Mouse (Mus musculus) C3H10T1/2 (cell line): Measurements from ENCODE around the gene Rbm5. TPM values are rescaled to one million over a fixed set of nuclear protein-coding genes. Genes with fewer than 3 reads are reported as not detected.

Experiments
- polyA plus RNA-seq, 2 experiments: library from polyadenylated mRNA; unstranded; fragments of >200 nt; fragmentation: generic; extraction: Trizol; gene quantifications; one replicate each; pipeline ENCODE4 v1.2.1; 2012; ENCODE audit warnings: missing spikeins in 2 of 2

Rbm5 gene
- 10 to 100 TPM in 1 of 2 experiments, 1 to 10 TPM in 1; 5.9 to 52.6 TPM for polyA plus RNA-seq

GRCm38 (mm10) chr9:107770374-107771290 is at the start of gene Rbm5:
TSS of gene Rbm5 (minus strand) at chr9:107770996.

DNA sequence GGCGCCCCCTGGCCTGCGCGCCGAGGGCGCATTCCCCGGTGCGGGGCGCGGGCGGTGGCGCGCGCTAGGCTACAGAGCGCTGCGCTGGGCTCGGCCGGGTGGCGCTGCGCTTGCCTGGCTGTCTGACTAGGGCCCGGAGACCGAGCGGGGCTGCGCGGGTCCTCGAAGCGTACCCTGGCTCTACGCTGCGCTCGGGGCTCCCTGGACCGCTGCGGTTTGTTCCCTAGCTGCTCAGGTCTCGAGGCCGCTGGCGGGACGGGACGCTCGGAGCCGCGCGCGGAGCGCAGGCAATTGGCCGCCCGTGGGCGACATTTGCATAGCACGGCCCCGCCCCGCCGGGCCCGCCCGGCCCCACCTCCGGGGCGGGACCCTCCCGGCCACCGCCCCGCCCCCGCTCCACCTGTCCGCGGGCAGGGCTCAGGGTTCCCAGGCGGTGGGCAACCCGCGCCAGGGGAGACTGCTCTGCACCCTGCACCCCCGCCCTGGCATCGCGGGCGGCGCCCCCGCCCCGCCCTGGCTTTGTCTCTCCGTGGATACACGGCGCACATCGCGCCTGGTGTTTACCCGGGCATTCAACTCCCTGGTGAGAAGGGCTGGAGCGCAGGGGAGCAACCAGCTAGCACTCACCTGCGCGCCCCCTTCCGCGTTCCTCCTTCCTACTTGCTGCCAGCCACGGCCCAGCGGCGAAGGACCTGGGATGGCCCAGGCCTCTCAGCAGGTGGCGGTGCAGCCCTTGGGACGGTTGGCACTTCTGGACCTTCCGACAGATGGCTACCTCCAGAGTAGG is 60.9 kb downstream of the Rbm5 start, which contains the start of gene Sema3f:
Gene Sema3f (minus strand): TSS at position 779 of the 787 bp plus-strand sequence.

Other genes starting within 250 kb of the Rbm5 start
- 10 to 100 TPM; 32.7 to 48.9 TPM for gene Tmem115, start 237.1 kb downstream of the Rbm5 start, polyA plus RNA-seq
- gene Cyb561d2, start 228.8 kb downstream of the Rbm5 start, polyA plus RNA-seq, result 10 to 100 TPM; 29.6 to 37.6 TPM
- 10 to 100 TPM in 1 of 2 experiments, 1 to 10 TPM in 1; 9.4 to 26.1 TPM for gene Nprl2, start 228.8 kb downstream of the Rbm5 start, polyA plus RNA-seq
- gene Zmynd10, start 223.7 kb downstream of the Rbm5 start, polyA plus RNA-seq, result 1 to 10 TPM in 1 of 2 experiments, under 1 TPM in 1; 0.35 to 1.9 TPM
- 10 to 100 TPM in 1 of 2 experiments, 1 to 10 TPM in 1; 5.5 to 34.0 TPM for gene Rassf1, start 219.4 kb downstream of the Rbm5 start, polyA plus RNA-seq
- 10 to 100 TPM; 17.5 to 22.1 TPM for gene Tusc2, start 207.7 kb downstream of the Rbm5 start, polyA plus RNA-seq
- 10 to 100 TPM; 21.8 to 40.8 TPM for gene Hyal2, start 203.1 kb downstream of the Rbm5 start, polyA plus RNA-seq
- gene Hyal1, start 194.1 kb downstream of the Rbm5 start, polyA plus RNA-seq, result 1 to 10 TPM; 1.3 to 6.7 TPM
- 10 to 100 TPM; 12.6 to 25.8 TPM for gene Naa80, start 192.1 kb downstream of the Rbm5 start, polyA plus RNA-seq
- gene Hyal3, start 190.2 kb downstream of the Rbm5 start, polyA plus RNA-seq, result under 1 TPM; 0.06 to 0.94 TPM
- gene Ifrd2, start 183.4 kb downstream of the Rbm5 start, polyA plus RNA-seq, result 10 to 100 TPM; 11.2 to 50.5 TPM
- 10 to 100 TPM in 1 of 2 experiments, under 1 TPM in 1; 0.61 to 22.1 TPM for gene Sema3b, start 161.8 kb downstream of the Rbm5 start, polyA plus RNA-seq
- 100 to 1,000 TPM; 445 to 604 TPM for gene Gnai2, start 135.6 kb downstream of the Rbm5 start, polyA plus RNA-seq
- under 1 TPM; 0.01 to 0.11 TPM for gene Slc38a3, start 101.5 kb downstream of the Rbm5 start, polyA plus RNA-seq
- gene Gnat1, start 91.3 kb downstream of the Rbm5 start, polyA plus RNA-seq, result under 1 TPM; 0.19 to 0.22 TPM
- 10 to 100 TPM in 1 of 2 experiments, 1 to 10 TPM in 1; 8.5 to 52.4 TPM for gene Sema3f, start 60.5 kb downstream of the Rbm5 start, polyA plus RNA-seq
- 10 to 100 TPM in 1 of 2 experiments, 1 to 10 TPM in 1; 1.3 to 11.3 TPM for gene Rbm6, start 102.2 kb upstream of the Rbm5 start, polyA plus RNA-seq
- 10 to 100 TPM; 12.1 to 12.4 TPM for gene Mon1a, start 117.2 kb upstream of the Rbm5 start, polyA plus RNA-seq
- gene Mst1r, start 135.9 kb upstream of the Rbm5 start, polyA plus RNA-seq, result under 1 TPM; 0.01 to 0.37 TPM
- gene Actl11, start 157.5 kb upstream of the Rbm5 start, polyA plus RNA-seq, result not detected
- not detected for gene Camkv, start 164.7 kb upstream of the Rbm5 start, polyA plus RNA-seq
- gene Traip, start 179.1 kb upstream of the Rbm5 start, polyA plus RNA-seq, result 10 to 100 TPM in 1 of 2 experiments, 1 to 10 TPM in 1; 6.0 to 11.0 TPM
- gene Uba7, start 204.5 kb upstream of the Rbm5 start, polyA plus RNA-seq, result 10 to 100 TPM in 1 of 2 experiments, 1 to 10 TPM in 1; 1.4 to 20.0 TPM
- gene Gm20661, start 212.1 kb upstream of the Rbm5 start, polyA plus RNA-seq, result not detected
- 10 to 100 TPM in 1 of 2 experiments, 1 to 10 TPM in 1; 5.8 to 11.8 TPM for gene Inka1, start 214.9 kb upstream of the Rbm5 start, polyA plus RNA-seq
- under 1 TPM in 1 of 2 experiments, not detected in 1; 0.40 TPM for gene Cdhr4, start 221.5 kb upstream of the Rbm5 start, polyA plus RNA-seq
- gene Gm20662, start 225.4 kb upstream of the Rbm5 start, polyA plus RNA-seq, result under 1 TPM; 0.15 to 0.91 TPM
- gene Ip6k1, start 231.5 kb upstream of the Rbm5 start, polyA plus RNA-seq, result 10 to 100 TPM; 20.1 to 64.7 TPM